Comparison of ENCODE assay signal across 9 mouse cellular contexts in the genomic region with DNA sequence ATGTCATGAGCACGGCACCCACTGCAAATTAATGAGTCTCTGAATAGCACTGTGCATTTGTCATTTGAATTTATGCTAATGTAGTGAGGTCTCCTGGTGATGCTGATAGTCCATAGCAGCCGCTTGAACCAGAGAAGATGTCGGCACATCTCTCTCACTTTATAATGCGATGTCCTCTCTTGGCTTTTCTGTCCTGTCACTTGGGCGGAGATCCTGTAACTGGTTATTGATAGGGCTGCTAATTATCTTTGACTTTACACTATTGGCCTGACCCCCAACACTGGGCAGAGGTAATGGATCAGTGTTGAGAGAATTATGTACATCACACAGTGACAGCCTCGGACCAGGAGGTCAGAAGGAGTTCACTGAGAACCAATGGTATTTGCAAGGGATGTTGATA.
DNase-seq lines count a peak whose midpoint lies in the region; ATAC-seq lines count a peak whose summit lies in the region.
"Had no signal": no experiment of that assay in that cellular context is flagged by ENCODE, and none has a peak within 500 bp of the region (broad histone marks: within the 10 kb centered on the region; RNA-seq: fewer than 3 reads in every experiment).

No protein-coding gene starts in this region.

- 0 out of 2 replicates have a peak, but pooled peaks cover 6% of the 10 kb centered on the region for H3K4me1 ChIP-seq in kidney, embryonic 14.5 days (ENCODE audit: control insufficient read depth, insufficient read depth, low read length)
- peaks cover 14% of the 10 kb centered on the region; the same call in 1 of the 2 replicates for H3K4me1 ChIP-seq in embryonic facial prominence, embryonic 10.5 days
- peaks cover 19% of the 10 kb centered on the region for H3K4me1 ChIP-seq in hindbrain, embryonic 13.5 days (replicated peaks)
- H3K4me1 ChIP-seq in midbrain, embryonic 15.5 days, result peaks cover 12% of the 10 kb centered on the region

- ATAC-seq in kidney, embryonic 14.5 days (ENCODE audit: low FRiP score, low TSS enrichment), result peak; percentile 35; the same call in 1 of the 2 replicates
- peak; percentile 91 for ATAC-seq in hindbrain, embryonic 13.5 days (ENCODE audit: low FRiP score)
- peak; percentile 89 for ATAC-seq in midbrain, embryonic 15.5 days (replicated peaks)

- DNase-seq in kidney, postnatal 4 days, result no peak
- DNase-seq in embryonic facial prominence, embryonic 10.5 days (ENCODE audit: low spot score), result no peak
- no peak for DNase-seq in layer of hippocampus, adult 9-11 months
- DNase-seq in ovary, postnatal 10 days (ENCODE audit: low spot score), result no peak
- DNase-seq in urinary bladder, postnatal 36 days (ENCODE audit: low spot score in 2 of 2), result no peak

- WGBS in kidney, embryonic 14.5 days, result 56% methylated on average over 6 of the region's 6 CpGs
- 68% methylated on average over 6 of the region's 6 CpGs for WGBS in embryonic facial prominence, embryonic 10.5 days
- WGBS in hindbrain, embryonic 13.5 days, result 20% methylated on average over 6 of the region's 6 CpGs
- WGBS in midbrain, embryonic 15.5 days, result 38% methylated on average over 6 of the region's 6 CpGs

- H3K4me3 ChIP-seq in kidney, embryonic 14.5 days (ENCODE audit: low read length), result peak overlapping the region; percentile 16; the same call in 1 of the 2 replicates
- H3K4me3 ChIP-seq in embryonic facial prominence, embryonic 10.5 days, result peak overlapping the region; percentile 25; the same call in 1 of the 2 replicates
- peak overlapping the region; percentile 37 for H3K4me3 ChIP-seq in hindbrain, embryonic 13.5 days
- peak overlapping the region; percentile 37 for H3K4me3 ChIP-seq in midbrain, embryonic 15.5 days

- H3K4me2 ChIP-seq in kidney, embryonic 14.5 days (replicated peaks; ENCODE audit: low read depth, low read length), result peak overlapping the region; percentile 30
- peak overlapping the region; percentile 61 for H3K4me2 ChIP-seq in hindbrain, embryonic 13.5 days
- peak overlapping the region; percentile 54 for H3K4me2 ChIP-seq in midbrain, embryonic 15.5 days

- H3K27me3 ChIP-seq in kidney, embryonic 14.5 days (ENCODE audit: control insufficient read depth, insufficient read depth, low read length), result no peaks in the 10 kb centered on the region
- no peaks in the 10 kb centered on the region for H3K27me3 ChIP-seq in embryonic facial prominence, embryonic 10.5 days (replicated peaks; ENCODE audit: low read depth, poor library complexity, severe bottlenecking)
- no peaks in the 10 kb centered on the region for H3K27me3 ChIP-seq in hindbrain, embryonic 13.5 days
- no peaks in the 10 kb centered on the region for H3K27me3 ChIP-seq in midbrain, embryonic 15.5 days (replicated peaks)

- no peak overlapping the region for H3K9ac ChIP-seq in kidney, embryonic 14.5 days (ENCODE audit: low read depth, low read length)
- peak overlapping the region; percentile 59 for H3K9ac ChIP-seq in hindbrain, embryonic 13.5 days
- no peak overlapping the region for H3K9ac ChIP-seq in midbrain, embryonic 15.5 days

- no peaks in the 10 kb centered on the region for H3K9me3 ChIP-seq in kidney, embryonic 14.5 days (ENCODE audit: control insufficient read depth, low read length)
- H3K9me3 ChIP-seq in embryonic facial prominence, embryonic 10.5 days, result no peaks in the 10 kb centered on the region
- H3K9me3 ChIP-seq in hindbrain, embryonic 13.5 days, result no peaks in the 10 kb centered on the region
- H3K9me3 ChIP-seq in midbrain, embryonic 15.5 days, result no peaks in the 10 kb centered on the region
- H3K9me3 ChIP-seq: G1E had no signal

- no peak overlapping the region for H3K27ac ChIP-seq in kidney, embryonic 14.5 days (ENCODE audit: low read depth, low read length)
- H3K27ac ChIP-seq in embryonic facial prominence, embryonic 10.5 days (replicated peaks), result no peak overlapping the region
- peak overlapping the region; percentile 50; the same call in 1 of the 2 replicates for H3K27ac ChIP-seq in hindbrain, embryonic 13.5 days
- peak overlapping the region; percentile 63 for H3K27ac ChIP-seq in midbrain, embryonic 15.5 days

- no peaks in the 10 kb centered on the region for H3K36me3 ChIP-seq in kidney, embryonic 14.5 days (ENCODE audit: control insufficient read depth, insufficient read depth, low read length)
- no peaks in the 10 kb centered on the region for H3K36me3 ChIP-seq in embryonic facial prominence, embryonic 10.5 days (replicated peaks)
- H3K36me3 ChIP-seq in hindbrain, embryonic 13.5 days, result no peaks in the 10 kb centered on the region
- no peaks in the 10 kb centered on the region for H3K36me3 ChIP-seq in midbrain, embryonic 15.5 days (replicated peaks)
- H3K36me3 ChIP-seq: G1E had no signal

Comparison
In these comparisons a context has a peak if more than half of its experiments do, and no peak if none do; other contexts are left out.
1. ATAC-seq: peak in every context shown above with its lines; median percentile 91 in hindbrain, embryonic 13.5 days; 89 in midbrain, embryonic 15.5 days; 35 in kidney, embryonic 14.5 days.
2. H3K27ac ChIP-seq: peak in hindbrain, embryonic 13.5 days (single experiment) and midbrain, embryonic 15.5 days (single experiment); none in kidney, embryonic 14.5 days (single experiment) and embryonic facial prominence, embryonic 10.5 days (single experiment).
3. Peak in every context shown above with its lines, with median percentiles within 50 percentile points of each other: H3K4me2 ChIP-seq and H3K4me3 ChIP-seq.